ENCODE assay signal across 20 mouse cellular contexts in genomic region chr4:123793136-123793535, GRCm38 (mm10). TPM values are rescaled to one million over a fixed set of nuclear protein-coding genes. Genes with fewer than 3 reads are reported as not detected.
"Had no signal": no experiment of that assay in that cellular context is flagged by ENCODE, and none has a peak within 500 bp of the region (broad histone marks: within the 10 kb centered on the region; RNA-seq: fewer than 3 reads in every experiment).

No protein-coding gene starts in this region.

- DNase-seq: kidney, adult 18-20 months; liver; lung, adult 18-20 months; lung, postnatal 36 days; retina, postnatal 1 day; thymus, adult 2 months; thymus, postnatal 14 days; thymus, postnatal 4 days had no signal

- H3K27ac ChIP-seq: limb, embryonic 10.5 days; limb, embryonic 13.5 days; liver, embryonic 12.5 days; liver, embryonic 15.5 days; lung, embryonic 15.5 days; midbrain, embryonic 10.5 days; midbrain, embryonic 13.5 days; neural tube, embryonic 13.5 days had no signal

- H3K4me3 ChIP-seq: limb, embryonic 10.5 days; limb, embryonic 13.5 days; liver, embryonic 12.5 days; liver, embryonic 15.5 days; lung, embryonic 15.5 days; megakaryocyte, embryonic 14.5 days; midbrain, embryonic 10.5 days; midbrain, embryonic 13.5 days; myocyte; neural tube, embryonic 13.5 days had no signal

RNA-seq across cellular contexts. Expression of gene Rhbdl2, which starts 5.5 kb away (rescaled TPM):
- total RNA-seq: monocyte, adult 5-6 weeks; neutrophil, adult 5-6 weeks had no signal
